Mouse (Mus musculus) small intestine, adult 2 months (tissue): Measurements from ENCODE around the gene Abca1.

Experiments used
- CTCF ChIP-seq: fragments of 200-500 bp; IDR thresholded peaks from 2 replicates; pipeline ENCODE4 v1.5.1; 2012; ENCODE audit warnings: low read depth, mild to moderate bottlenecking, control low read depth, inconsistent platforms, low read length, moderate library complexity, mixed read lengths; ENCODE audit not compliant: insufficient replicate concordance, insufficient read length; ENCODE audit errors: extremely low read depth
- POLR2A ChIP-seq: fragments of 200-500 bp; IDR thresholded peaks from 2 replicates; pipeline ENCODE4 v1.6.1; 2012; ENCODE audit warnings: low read depth, mild to moderate bottlenecking, control low read depth, inconsistent platforms, low read length, moderate library complexity

GRCm38 (mm10) chr4:53131538-53131937 is 28.2 kb downstream of the Abca1 start:
- TF ChIP-seq CTCF (no peak), POLR2A (no peak)
